Mouse (Mus musculus) heart, embryonic 11.5 days (tissue): ENCODE data around the gene Pvr. TPM values are rescaled to one million over a fixed set of nuclear protein-coding genes. Genes with fewer than 3 reads are reported as not detected.
A peak's percentile ranks its signal among the peaks of the same experiment; 100 is the strongest.

Experiments used
- ATAC-seq: fragments of 200-750 bp; cut with Nextera tagmentation; replicated peaks from 2 replicates; pipeline ENCODE4 v1.8.0; 2017; ENCODE audit warnings: moderate library complexity; ENCODE audit not compliant: insufficient number of reproducible peaks, low FRiP score, low TSS enrichment
- H3K27ac ChIP-seq: fragments of 300-500 bp; sonication (generic); 2 replicates; pipeline ENCODE4 v1.5.1; 2014; ENCODE audit warnings: mild to moderate bottlenecking, low read depth, low read length
- H3K27me3 ChIP-seq: fragments of 300-500 bp; sonication (generic); 2 replicates; pipeline ENCODE4 v1.6.1; 2014; ENCODE audit warnings: mild to moderate bottlenecking, low read length, mixed read lengths; ENCODE audit not compliant: control insufficient read depth, insufficient read depth
- H3K36me3 ChIP-seq: fragments of 300-500 bp; sonication (generic); 2 replicates; pipeline ENCODE4 v1.6.1; 2014; ENCODE audit warnings: mild to moderate bottlenecking, low read length, moderate library complexity, mixed read lengths; ENCODE audit not compliant: control insufficient read depth, insufficient read depth
- H3K4me1 ChIP-seq: fragments of 300-500 bp; sonication (generic); 2 replicates; pipeline ENCODE4 v1.6.1; 2014; ENCODE audit warnings: low read length; ENCODE audit not compliant: control insufficient read depth, insufficient read depth
- H3K4me2 ChIP-seq: fragments of 300-500 bp; sonication (generic); 2 replicates; pipeline ENCODE4 v1.6.1; 2014; ENCODE audit warnings: mild to moderate bottlenecking, moderate library complexity
- H3K4me3 ChIP-seq: fragments of 300-500 bp; sonication (generic); 2 replicates; pipeline ENCODE4 v1.5.1; 2014; ENCODE audit warnings: low read depth, low read length
- H3K9ac ChIP-seq: fragments of 300-500 bp; sonication (generic); 2 replicates; pipeline ENCODE4 v1.6.1; 2014; ENCODE audit warnings: mild to moderate bottlenecking, low read depth, low read length, moderate library complexity
- H3K9me3 ChIP-seq: fragments of 300-500 bp; sonication (generic); replicated peaks from 2 replicates; pipeline ENCODE4 v1.6.1; 2016; ENCODE audit warnings: low read length; ENCODE audit not compliant: control insufficient read depth
- WGBS: fragments of 180-500 bp; shearing (Covaris S2); extraction: QIAGEN DNeasy Blood & Tissue Kit; methylation state at CpG from one replicate; pipeline ENCODE4 v1.1.7; 2014; ENCODE audit not compliant: insufficient replicate concordance; 5-methylcytosine and 5-hydroxymethylcytosine counted together
- polyA plus RNA-seq: library from polyadenylated mRNA; unstranded; fragments of >200 nt; fragmentation: Nextera tagmentation; extraction: Ambion mirVana; gene quantifications from 2 replicates; pipeline ENCODE4 v1.2.1, GENCODE M21; 2014

Pvr gene
- polyA plus RNA-seq, 1 experiment from 2014 or later: 12.0 TPM

DNA sequence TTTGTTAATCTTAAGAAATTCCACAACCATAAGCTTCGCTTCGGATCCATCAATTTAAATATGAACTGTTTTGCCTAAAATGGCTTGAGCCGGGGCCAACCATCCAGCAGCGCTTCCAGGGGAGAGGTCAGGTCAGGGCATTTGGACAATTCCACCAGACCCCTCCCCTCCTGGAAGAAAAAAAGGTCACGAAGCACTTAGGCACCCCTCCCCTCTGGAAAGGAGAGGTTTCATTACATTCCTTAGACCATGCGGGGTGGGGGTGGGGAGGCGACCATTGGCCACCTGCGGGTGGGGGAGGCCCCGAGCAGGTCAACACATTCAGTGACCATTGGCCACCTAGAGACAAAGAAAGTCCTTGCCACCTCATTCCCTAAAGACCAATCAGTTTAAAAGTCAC lies 32.1 kb upstream of the Pvr start:
- Histone ChIP-seq H3K36me3 (no peaks in the 10 kb centered on the region), H3K4me2 (no peak overlapping the region), H3K9ac (no peak overlapping the region), H3K9me3 (no peaks in the 10 kb centered on the region), H3K27me3 (no peaks in the 10 kb centered on the region), H3K4me1 (peaks cover 3% of the 10 kb centered on the region; the same call in 1 of the 2 replicates), H3K27ac (no peak overlapping the region), H3K4me3 (no peak overlapping the region)
- WGBS: 46% methylated on average over 9 of the region's 9 CpGs
- no peak for ATAC-seq

DNA sequence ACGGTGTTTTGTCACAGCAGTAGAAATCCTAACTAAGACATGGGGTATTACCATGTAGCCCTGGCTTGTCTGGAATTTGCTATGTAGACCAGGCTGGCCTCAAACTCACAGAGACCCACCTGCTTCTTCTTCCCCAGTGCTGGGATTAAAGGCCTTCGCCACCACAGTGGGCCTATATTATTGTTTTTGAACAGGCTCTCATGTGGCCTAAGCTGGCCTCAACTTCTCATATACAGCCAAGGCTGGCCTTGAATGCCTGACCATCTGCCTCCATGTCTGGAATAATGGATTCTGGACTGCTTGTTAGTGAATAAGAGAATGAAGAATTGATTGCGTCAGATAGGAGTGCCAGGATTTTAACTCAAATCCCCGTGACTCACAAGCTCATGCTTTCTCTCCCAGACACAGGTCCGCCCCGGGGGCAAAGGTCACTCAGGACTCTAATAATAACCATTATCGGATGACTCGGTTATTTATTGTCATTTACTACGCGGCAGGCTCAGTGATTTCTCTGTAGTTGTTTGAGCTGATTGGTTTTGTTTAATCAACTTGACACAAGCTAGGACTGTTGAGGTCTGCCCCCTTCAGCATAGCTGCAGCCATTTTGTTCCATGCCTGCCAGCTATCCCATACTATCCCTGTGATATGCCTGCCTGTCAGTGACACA lies 31.5 kb upstream of the Pvr start:
- WGBS: 72% methylated on average over 10 of the region's 10 CpGs
- ATAC-seq: no peak

GRCm38 (mm10) chr7:19950589-19950988 lies 29.6 kb upstream of the Pvr start, which contains the start of gene Igsf23:
Gene Igsf23, minus strand, starts transcription at chr7:19950756.
- peaks cover 3% of the 10 kb centered on the region; the same call in 1 of the 2 replicates for H3K4me1 ChIP-seq
- H3K27ac ChIP-seq: no peak within 1 kb of the TSS
- no peak within 1 kb of the TSS for H3K4me3 ChIP-seq
- WGBS: 24% methylated on average over 9 of the region's 9 CpGs
- H3K27me3 ChIP-seq: no peaks in the 10 kb centered on the region
- no peaks in the 10 kb centered on the region for H3K9me3 ChIP-seq
- no peak within 1 kb of the TSS for H3K9ac ChIP-seq
- peak; percentile 62 for ATAC-seq
- no peaks in the 10 kb centered on the region for H3K36me3 ChIP-seq
- no peak within 1 kb of the TSS; the same call in 1 of the 2 replicates for H3K4me2 ChIP-seq

More for the DNA sequence above, 31.5 kb upstream of the Pvr start:
- Histone ChIP-seq H3K9me3 (no peaks in the 10 kb centered on the region), H3K36me3 (no peaks in the 10 kb centered on the region), H3K27ac (no peak overlapping the region), H3K27me3 (no peaks in the 10 kb centered on the region), H3K4me2 (no peak overlapping the region), H3K4me3 (no peak overlapping the region), H3K9ac (no peak overlapping the region), H3K4me1 (peaks cover 3% of the 10 kb centered on the region; the same call in 1 of the 2 replicates)

DNA sequence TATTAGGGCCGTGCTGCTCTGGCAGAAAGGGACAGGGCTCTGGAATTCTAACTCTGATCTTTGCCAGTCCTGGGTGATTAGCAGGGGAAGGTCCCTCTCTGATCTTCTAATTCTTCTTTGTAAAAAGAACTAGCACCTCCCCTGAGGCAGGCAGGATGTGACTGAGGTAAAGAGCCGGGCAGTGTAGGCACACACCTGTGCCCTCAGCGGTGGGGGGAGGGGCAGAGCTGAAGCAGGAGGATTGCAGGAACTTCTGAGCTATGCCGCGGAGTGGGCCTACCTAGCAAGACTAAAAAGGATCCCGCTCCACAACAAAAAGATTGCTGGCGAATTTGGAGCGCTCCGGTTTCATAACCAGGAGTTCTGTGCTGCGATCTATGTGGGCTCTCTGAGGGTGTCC lies 29.0 kb upstream of the Pvr start:
- WGBS: 47% methylated on average over 10 of the region's 10 CpGs
- no peak for ATAC-seq
- no peaks in the 10 kb centered on the region for H3K36me3 ChIP-seq
- no peaks in the 10 kb centered on the region for H3K9me3 ChIP-seq
- H3K9ac ChIP-seq: no peak overlapping the region
- peaks cover 3% of the 10 kb centered on the region; the same call in 1 of the 2 replicates for H3K4me1 ChIP-seq
- no peaks in the 10 kb centered on the region for H3K27me3 ChIP-seq
- no peak overlapping the region for H3K4me3 ChIP-seq
- H3K4me2 ChIP-seq: no peak overlapping the region
- H3K27ac ChIP-seq: no peak overlapping the region

DNA sequence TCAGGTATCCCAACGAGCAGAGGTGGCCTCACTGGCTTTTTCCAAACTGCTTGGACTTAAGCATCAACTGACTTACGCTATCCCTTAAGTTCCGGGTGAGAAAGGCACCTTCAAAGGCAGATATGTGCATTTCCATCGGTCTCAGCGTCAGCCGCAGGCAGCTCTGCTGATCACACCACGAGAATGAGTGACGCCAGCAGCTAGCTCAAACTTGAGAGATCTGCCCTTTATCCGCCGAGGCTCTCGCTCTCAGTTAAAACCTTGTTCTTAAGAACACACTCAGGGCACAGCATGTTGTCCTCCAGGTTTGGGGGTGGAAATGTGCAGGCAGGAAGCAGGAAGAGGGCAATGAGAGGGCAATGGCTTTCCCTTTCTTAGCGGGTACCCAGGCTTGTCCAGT lies 28.0 kb upstream of the Pvr start:
- no peaks in the 10 kb centered on the region for H3K27me3 ChIP-seq
- 59% methylated on average over 12 of the region's 12 CpGs for WGBS

DNA sequence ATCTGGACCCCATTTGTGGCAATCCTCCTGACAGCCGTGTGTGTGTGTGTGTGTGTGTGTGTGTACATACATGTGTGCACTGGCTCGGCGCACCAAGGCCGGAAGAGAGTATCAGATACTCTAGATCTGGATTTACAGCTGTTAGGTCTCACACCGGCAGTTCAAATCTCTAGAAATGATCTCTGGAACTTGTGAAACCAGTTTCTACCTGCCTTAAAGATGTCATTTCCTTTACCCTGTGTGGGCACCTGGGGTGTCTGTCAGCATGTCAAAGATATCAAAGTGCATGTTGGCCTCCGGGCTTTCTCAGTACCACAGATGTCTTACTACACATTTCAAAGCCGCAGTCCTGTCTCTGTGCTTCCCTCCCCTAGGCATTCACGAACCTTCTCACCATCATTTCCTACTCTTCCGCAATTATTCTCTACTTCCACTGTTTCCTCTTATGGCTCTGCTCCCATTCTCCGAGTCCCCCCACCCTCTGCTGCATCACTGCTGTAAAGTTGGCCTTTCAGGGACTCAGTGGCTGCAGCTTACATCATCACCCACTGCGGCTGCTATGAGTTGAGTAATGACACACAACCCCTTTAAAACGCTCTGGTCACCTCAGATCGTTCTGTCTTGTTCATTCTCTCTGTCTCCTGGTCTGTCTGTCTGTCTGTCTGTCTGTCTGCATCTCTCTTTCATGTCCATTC lies 25.0 kb upstream of the Pvr start:
- no peak overlapping the region for H3K27ac ChIP-seq
- H3K27me3 ChIP-seq: no peaks in the 10 kb centered on the region
- no peak overlapping the region for H3K9ac ChIP-seq
- H3K4me1 ChIP-seq: peaks cover 3% of the 10 kb centered on the region; the same call in 1 of the 2 replicates
- no peak overlapping the region for H3K4me2 ChIP-seq
- ATAC-seq: no peak
- no peaks in the 10 kb centered on the region for H3K9me3 ChIP-seq
- WGBS: 83% methylated on average over 13 of the region's 13 CpGs
- no peak overlapping the region for H3K4me3 ChIP-seq
- H3K36me3 ChIP-seq: no peaks in the 10 kb centered on the region

More for the DNA sequence above, 28.0 kb upstream of the Pvr start:
- no peak for ATAC-seq
- H3K9ac ChIP-seq: no peak overlapping the region
- no peaks in the 10 kb centered on the region for H3K9me3 ChIP-seq
- H3K4me1 ChIP-seq: peaks cover 3% of the 10 kb centered on the region; the same call in 1 of the 2 replicates
- H3K4me2 ChIP-seq: no peak overlapping the region
- H3K27ac ChIP-seq: no peak overlapping the region
- H3K4me3 ChIP-seq: no peak overlapping the region
- H3K36me3 ChIP-seq: no peaks in the 10 kb centered on the region

DNA sequence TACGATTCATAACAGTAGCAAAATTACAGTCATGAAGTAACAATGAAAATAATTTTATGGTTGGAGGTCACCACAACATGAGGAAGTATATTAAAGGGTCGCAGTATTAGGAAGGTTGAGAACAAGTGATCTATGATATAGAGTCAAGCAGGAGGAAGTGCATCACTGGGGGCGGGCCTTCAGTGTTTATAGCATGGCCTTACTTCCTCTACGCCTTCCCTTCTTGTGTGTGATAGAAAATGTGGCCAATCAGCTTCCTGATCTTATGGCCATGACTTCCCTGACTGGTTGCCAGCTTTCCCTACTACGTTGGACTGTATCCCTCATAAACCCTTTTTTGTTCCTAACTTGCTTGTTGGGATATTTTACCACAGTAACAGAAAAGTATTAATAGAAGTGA lies 24.2 kb upstream of the Pvr start:
- H3K27me3 ChIP-seq: no peaks in the 10 kb centered on the region
- H3K4me3 ChIP-seq: no peak overlapping the region
- H3K9me3 ChIP-seq: no peaks in the 10 kb centered on the region
- ATAC-seq: no peak
- no peaks in the 10 kb centered on the region for H3K36me3 ChIP-seq
- H3K4me2 ChIP-seq: no peak overlapping the region
- no peak overlapping the region for H3K9ac ChIP-seq
- no peak overlapping the region for H3K27ac ChIP-seq
- 76% methylated on average over 5 of the region's 5 CpGs for whole genome bisulfite sequencing
- peaks cover 6% of the 10 kb centered on the region for H3K4me1 ChIP-seq

GRCm38 (mm10) chr7:19944709-19945108 lies 23.7 kb upstream of the Pvr start:
- H3K27me3 ChIP-seq: no peaks in the 10 kb centered on the region
- H3K9me3 ChIP-seq: no peaks in the 10 kb centered on the region
- no peak for ATAC-seq
- no peak overlapping the region for H3K4me2 ChIP-seq
- H3K4me3 ChIP-seq: no peak overlapping the region
- WGBS: 91% methylated on average over 8 of the region's 8 CpGs
- no peak overlapping the region for H3K27ac ChIP-seq
- peaks cover 9% of the 10 kb centered on the region for H3K4me1 ChIP-seq
- no peak overlapping the region for H3K9ac ChIP-seq
- H3K36me3 ChIP-seq: no peaks in the 10 kb centered on the region
